Mouse (Mus musculus): ENCODE measurements around the gene Kif26b. TPM values are rescaled to one million over a fixed set of nuclear protein-coding genes. Genes with fewer than 3 reads are reported as not detected.

Gene Kif26b
- polyA plus RNA-seq, 1 experiment from 2014 or later, result 8.1 TPM

GRCm38 (mm10) chr1:178835805-178836204 lies 306.9 kb downstream of the Kif26b start:
- Histone ChIP-seq H3K9me3 (ENCODE audit: control insufficient read depth, low read length) (no peaks in the 10 kb centered on the region), H3K27me3 (replicated peaks; ENCODE audit: control insufficient read depth, insufficient read depth, low read length) (no peaks in the 10 kb centered on the region), H3K27ac (replicated peaks; ENCODE audit: low read depth, low read length) (no peak overlapping the region), H3K9ac (ENCODE audit: low read depth, low read length) (no peak overlapping the region), H3K4me3 (ENCODE audit: low read depth, low read length) (no peak overlapping the region), H3K36me3 (ENCODE audit: control insufficient read depth, insufficient read depth, low read length) (no peaks in the 10 kb centered on the region), H3K4me1 (ENCODE audit: control insufficient read depth, insufficient read depth, low read length) (no peaks in the 10 kb centered on the region), H3K4me2 (ENCODE audit: low read depth, low read length) (no peak overlapping the region)
- ATAC-seq (ENCODE audit: low read depth) (no peak), DNase-seq (ENCODE audit: low spot score) (no peak)
- 85% methylated on average over 9 of the region's 9 CpGs for WGBS

GRCm38 (mm10) chr1:178836998-178837397 lies 308.1 kb downstream of the Kif26b start:
- Histone ChIP-seq H3K27me3 (replicated peaks; ENCODE audit: control insufficient read depth, insufficient read depth, low read length) (no peaks in the 10 kb centered on the region), H3K27ac (replicated peaks; ENCODE audit: low read depth, low read length) (no peak overlapping the region), H3K4me1 (ENCODE audit: control insufficient read depth, insufficient read depth, low read length) (no peaks in the 10 kb centered on the region), H3K9ac (ENCODE audit: low read depth, low read length) (no peak overlapping the region), H3K4me2 (ENCODE audit: low read depth, low read length) (no peak overlapping the region), H3K9me3 (ENCODE audit: control insufficient read depth, low read length) (no peaks in the 10 kb centered on the region), H3K36me3 (ENCODE audit: control insufficient read depth, insufficient read depth, low read length) (no peaks in the 10 kb centered on the region), H3K4me3 (ENCODE audit: low read depth, low read length) (no peak overlapping the region)
- 67% methylated on average over 1 of the region's 1 CpGs for WGBS
- ATAC-seq (ENCODE audit: low read depth) (no peak), DNase-seq (ENCODE audit: low spot score) (no peak)

- H3K4me1 ChIP-seq (ENCODE audit: control insufficient read depth, insufficient read depth, low read length), result 0 out of 2 replicates have a peak, but pooled peaks cover 7% of the 10 kb centered on the region
- DNase-seq (ENCODE audit: low spot score), result no peak
- H3K27me3 ChIP-seq (replicated peaks; ENCODE audit: control insufficient read depth, insufficient read depth, low read length), result no peaks in the 10 kb centered on the region
- no peak overlapping the region for H3K4me3 ChIP-seq (ENCODE audit: low read depth, low read length)
- H3K9me3 ChIP-seq (ENCODE audit: control insufficient read depth, low read length), result no peaks in the 10 kb centered on the region
- 78% methylated on average over 10 of the region's 10 CpGs for WGBS
- no peak overlapping the region for H3K27ac ChIP-seq (replicated peaks; ENCODE audit: low read depth, low read length)
- H3K4me2 ChIP-seq (ENCODE audit: low read depth, low read length), result no peak overlapping the region
- no peak for ATAC-seq (ENCODE audit: low read depth)
- no peak overlapping the region for H3K9ac ChIP-seq (ENCODE audit: low read depth, low read length)
- H3K36me3 ChIP-seq (ENCODE audit: control insufficient read depth, insufficient read depth, low read length), result no peaks in the 10 kb centered on the region
Measured at GRCm38 (mm10) chr1:178838696-178839320, 309.9 kb downstream of the Kif26b start.

GRCm38 (mm10) chr1:178840311-178840710 lies 311.4 kb downstream of the Kif26b start:
- Histone ChIP-seq H3K27me3 (replicated peaks; ENCODE audit: control insufficient read depth, insufficient read depth, low read length) (no peaks in the 10 kb centered on the region), H3K4me1 (ENCODE audit: control insufficient read depth, insufficient read depth, low read length) (0 out of 2 replicates have a peak, but pooled peaks cover 7% of the 10 kb centered on the region), H3K4me3 (ENCODE audit: low read depth, low read length) (no peak overlapping the region), H3K4me2 (ENCODE audit: low read depth, low read length) (no peak overlapping the region), H3K9me3 (ENCODE audit: control insufficient read depth, low read length) (no peaks in the 10 kb centered on the region), H3K36me3 (ENCODE audit: control insufficient read depth, insufficient read depth, low read length) (no peaks in the 10 kb centered on the region), H3K27ac (replicated peaks; ENCODE audit: low read depth, low read length) (no peak overlapping the region), H3K9ac (ENCODE audit: low read depth, low read length) (no peak overlapping the region)
- DNase-seq (ENCODE audit: low spot score) (no peak), ATAC-seq (ENCODE audit: low read depth) (no peak)
- WGBS, result 85% methylated on average over 7 of the region's 7 CpGs

- 82% methylated on average over 6 of the region's 6 CpGs for WGBS
- H3K9me3 ChIP-seq (ENCODE audit: control insufficient read depth, low read length), result no peaks in the 10 kb centered on the region
- no peak for ATAC-seq (ENCODE audit: low read depth)
Measured at GRCm38 (mm10) chr1:178844839-178845238, 315.9 kb downstream of the Kif26b start.

GRCm38 (mm10) chr1:178847569-178847968 lies 318.6 kb downstream of the Kif26b start:
- Histone ChIP-seq H3K9ac (ENCODE audit: low read depth, low read length) (no peak overlapping the region), H3K4me2 (ENCODE audit: low read depth, low read length) (no peak overlapping the region), H3K4me1 (ENCODE audit: control insufficient read depth, insufficient read depth, low read length) (0 out of 2 replicates have a peak, but pooled peaks cover 3% of the 10 kb centered on the region), H3K9me3 (ENCODE audit: control insufficient read depth, low read length) (no peaks in the 10 kb centered on the region), H3K27ac (replicated peaks; ENCODE audit: low read depth, low read length) (no peak overlapping the region), H3K36me3 (ENCODE audit: control insufficient read depth, insufficient read depth, low read length) (no peaks in the 10 kb centered on the region), H3K4me3 (ENCODE audit: low read depth, low read length) (no peak overlapping the region), H3K27me3 (replicated peaks; ENCODE audit: control insufficient read depth, insufficient read depth, low read length) (no peaks in the 10 kb centered on the region)
- DNase-seq (ENCODE audit: low spot score), result peak; percentile 38
- ATAC-seq (ENCODE audit: low read depth), result no peak
- WGBS, result 64% methylated on average over 5 of the region's 5 CpGs

More at GRCm38 (mm10) chr1:178844839-178845238, 315.9 kb downstream of the Kif26b start:
- Histone ChIP-seq H3K27me3 (replicated peaks; ENCODE audit: control insufficient read depth, insufficient read depth, low read length) (no peaks in the 10 kb centered on the region), H3K9ac (ENCODE audit: low read depth, low read length) (no peak overlapping the region), H3K4me3 (ENCODE audit: low read depth, low read length) (no peak overlapping the region), H3K4me1 (ENCODE audit: control insufficient read depth, insufficient read depth, low read length) (0 out of 2 replicates have a peak, but pooled peaks cover 7% of the 10 kb centered on the region), H3K27ac (replicated peaks; ENCODE audit: low read depth, low read length) (no peak overlapping the region), H3K36me3 (ENCODE audit: control insufficient read depth, insufficient read depth, low read length) (no peaks in the 10 kb centered on the region), H3K4me2 (ENCODE audit: low read depth, low read length) (no peak overlapping the region)
- no peak for DNase-seq (ENCODE audit: low spot score)

- no peaks in the 10 kb centered on the region for H3K27me3 ChIP-seq (replicated peaks; ENCODE audit: control insufficient read depth, insufficient read depth, low read length)
- H3K9me3 ChIP-seq (ENCODE audit: control insufficient read depth, low read length), result no peaks in the 10 kb centered on the region
- H3K9ac ChIP-seq (ENCODE audit: low read depth, low read length), result no peak overlapping the region
- H3K36me3 ChIP-seq (ENCODE audit: control insufficient read depth, insufficient read depth, low read length), result no peaks in the 10 kb centered on the region
- WGBS, result 80% methylated on average over 5 of the region's 5 CpGs
- H3K4me2 ChIP-seq (ENCODE audit: low read depth, low read length), result no peak overlapping the region
- H3K4me3 ChIP-seq (ENCODE audit: low read depth, low read length), result no peak overlapping the region
- ATAC-seq (ENCODE audit: low read depth) (no peak), DNase-seq (ENCODE audit: low spot score) (no peak)
- no peaks in the 10 kb centered on the region for H3K4me1 ChIP-seq (ENCODE audit: control insufficient read depth, insufficient read depth, low read length)
- H3K27ac ChIP-seq (replicated peaks; ENCODE audit: low read depth, low read length), result no peak overlapping the region
Measured at GRCm38 (mm10) chr1:178848380-178849106, 319.6 kb downstream of the Kif26b start.

- ATAC-seq (ENCODE audit: low read depth) (no peak), DNase-seq (ENCODE audit: low spot score) (no peak)
- no peak overlapping the region for H3K4me3 ChIP-seq (ENCODE audit: low read depth, low read length)
- WGBS, result 52% methylated on average over 1 of the region's 1 CpGs
- no peaks in the 10 kb centered on the region for H3K36me3 ChIP-seq (ENCODE audit: control insufficient read depth, insufficient read depth, low read length)
- no peaks in the 10 kb centered on the region for H3K4me1 ChIP-seq (ENCODE audit: control insufficient read depth, insufficient read depth, low read length)
- no peak overlapping the region for H3K9ac ChIP-seq (ENCODE audit: low read depth, low read length)
- H3K27me3 ChIP-seq (replicated peaks; ENCODE audit: control insufficient read depth, insufficient read depth, low read length), result no peaks in the 10 kb centered on the region
- no peaks in the 10 kb centered on the region for H3K9me3 ChIP-seq (ENCODE audit: control insufficient read depth, low read length)
- no peak overlapping the region for H3K27ac ChIP-seq (replicated peaks; ENCODE audit: low read depth, low read length)
- no peak overlapping the region for H3K4me2 ChIP-seq (ENCODE audit: low read depth, low read length)
Measured at GRCm38 (mm10) chr1:178850569-178850968, 321.6 kb downstream of the Kif26b start.

Measured in embryonic facial prominence, embryonic 14.5 days (tissue).